Mouse (Mus musculus) midbrain, embryonic 10.5 days (tissue): ENCODE measurements around the gene Lilra5. TPM values are rescaled to one million over a fixed set of nuclear protein-coding genes. Genes with fewer than 3 reads are reported as not detected.
"Not testable (repeated sequence)": the region's sequence is repeated elsewhere in the genome, so short reads cannot be mapped to it uniquely, and the experiment has no call there.

Experiments
- DNase-seq: peaks from one replicate; pipeline ENCODE4 v3.0.0-alpha.2; 2017; ENCODE audit warnings: low spot score
- H3K27ac ChIP-seq: fragments of 300-500 bp; sonication (generic); replicated peaks from 2 replicates; pipeline ENCODE4 v1.5.1; 2016; ENCODE audit warnings: mild to moderate bottlenecking
- H3K27me3 ChIP-seq: fragments of 300-500 bp; sonication (generic); 2 replicates; pipeline ENCODE4 v1.6.1; 2016; ENCODE audit warnings: low read depth, mild to moderate bottlenecking; ENCODE audit not compliant: poor library complexity, severe bottlenecking
- H3K36me3 ChIP-seq: fragments of 300-500 bp; sonication (generic); 2 replicates; pipeline ENCODE4 v1.6.1; 2016; ENCODE audit warnings: mild to moderate bottlenecking, moderate library complexity
- H3K4me1 ChIP-seq: fragments of 300-500 bp; sonication (generic); 2 replicates; pipeline ENCODE4 v1.6.1; 2016
- H3K4me3 ChIP-seq: fragments of 300-500 bp; sonication (generic); 2 replicates; pipeline ENCODE4 v1.5.1; 2016; ENCODE audit warnings: mild to moderate bottlenecking, moderate library complexity
- H3K9me3 ChIP-seq: fragments of 300-500 bp; sonication (generic); replicated peaks from 2 replicates; pipeline ENCODE4 v1.6.1; 2016; ENCODE audit warnings: mild to moderate bottlenecking
- WGBS: fragments of 180-500 bp; shearing (Covaris S2); methylation state at CpG from one replicate; pipeline ENCODE4 v1.1.7; 2016; 5-methylcytosine and 5-hydroxymethylcytosine counted together
- polyA plus RNA-seq: library from polyadenylated mRNA; unstranded; fragments of >200 nt; fragmentation: Nextera tagmentation; extraction: Ambion mirVana; gene quantifications from 2 replicates; pipeline ENCODE4 v1.2.1, GENCODE M21; 2016

The Lilra5 gene
- polyA plus RNA-seq = not detected in 2 replicates

- no peaks in the 10 kb centered on the region for H3K4me1 ChIP-seq
- no peaks in the 10 kb centered on the region for H3K27me3 ChIP-seq
- no peak within 1 kb of the TSS for H3K27ac ChIP-seq
- H3K36me3 ChIP-seq = no peaks in the 10 kb centered on the region
- DNase-seq = no peak
- H3K9me3 ChIP-seq = no peaks in the 10 kb centered on the region
- WGBS = 81% methylated on average over 7 of the region's 7 CpGs
- H3K4me3 ChIP-seq = no peak within 1 kb of the TSS
Measured at GRCm38 (mm10) chr7:4237454-4237853, at the start of gene Lilra5. Lilra5 (plus strand) TSS chr7:4237754.

GRCm38 (mm10) chr7:4207126-4207525 is 30.4 kb upstream of the Lilra5 start:
- 83% methylated on average over 1 of the region's 1 CpGs for WGBS
- Histone ChIP-seq H3K36me3 (no peaks in the 10 kb centered on the region), H3K27ac (no peak overlapping the region), H3K4me3 (no peak overlapping the region), H3K27me3 (no peaks in the 10 kb centered on the region), H3K9me3 (no peaks in the 10 kb centered on the region; the same call in 1 of the 2 replicates), H3K4me1 (no peaks in the 10 kb centered on the region)
- DNase-seq = no peak

GRCm38 (mm10) chr7:4208626-4209025 is 28.9 kb upstream of the Lilra5 start:
- no peak overlapping the region for H3K4me3 ChIP-seq
- no peaks in the 10 kb centered on the region; the same call in 1 of the 2 replicates for H3K9me3 ChIP-seq
- H3K27me3 ChIP-seq = no peaks in the 10 kb centered on the region
- H3K27ac ChIP-seq = no peak overlapping the region
- no peaks in the 10 kb centered on the region for H3K4me1 ChIP-seq
- WGBS = 50% methylated on average over 2 of the region's 2 CpGs
- no peaks in the 10 kb centered on the region for H3K36me3 ChIP-seq
- no peak for DNase-seq

GRCm38 (mm10) chr7:4213436-4213835 is 24.1 kb upstream of the Lilra5 start:
- H3K4me3 ChIP-seq, H3K27ac ChIP-seq, H3K4me1 ChIP-seq, H3K9me3 ChIP-seq, H3K27me3 ChIP-seq, DNase-seq, H3K36me3 ChIP-seq: not testable (repeated sequence)

- H3K36me3 ChIP-seq = no peaks in the 10 kb centered on the region
- H3K27ac ChIP-seq = no peak overlapping the region
- no peak overlapping the region for H3K4me3 ChIP-seq
- 84% methylated on average over 2 of the region's 2 CpGs for WGBS
- H3K4me1 ChIP-seq = no peaks in the 10 kb centered on the region
- H3K9me3 ChIP-seq = no peaks in the 10 kb centered on the region
- DNase-seq = no peak
- no peaks in the 10 kb centered on the region for H3K27me3 ChIP-seq
Measured at GRCm38 (mm10) chr7:4215396-4215795, 22.2 kb upstream of the Lilra5 start.

- 79% methylated on average over 2 of the region's 2 CpGs for WGBS
- H3K27me3 ChIP-seq = no peaks in the 10 kb centered on the region
- DNase-seq = no peak
- H3K4me1 ChIP-seq = no peaks in the 10 kb centered on the region
- H3K36me3 ChIP-seq = no peaks in the 10 kb centered on the region
- H3K4me3 ChIP-seq = no peak overlapping the region
- no peaks in the 10 kb centered on the region for H3K9me3 ChIP-seq
- H3K27ac ChIP-seq = no peak overlapping the region
Measured at GRCm38 (mm10) chr7:4215805-4216204, 21.7 kb upstream of the Lilra5 start.

- no peaks in the 10 kb centered on the region for H3K9me3 ChIP-seq
- H3K27ac ChIP-seq = no peak overlapping the region
- H3K4me1 ChIP-seq = no peaks in the 10 kb centered on the region
- H3K36me3 ChIP-seq = no peaks in the 10 kb centered on the region
- H3K27me3 ChIP-seq = no peaks in the 10 kb centered on the region
- no peak overlapping the region for H3K4me3 ChIP-seq
- no peak for DNase-seq
Measured at GRCm38 (mm10) chr7:4235536-4235935, 2.0 kb upstream of the Lilra5 start.

- DNase-seq = no peak
- no peaks in the 10 kb centered on the region for H3K9me3 ChIP-seq
- no peaks in the 10 kb centered on the region for H3K4me1 ChIP-seq
- H3K27ac ChIP-seq = no peak overlapping the region
- no peaks in the 10 kb centered on the region for H3K36me3 ChIP-seq
- no peaks in the 10 kb centered on the region for H3K27me3 ChIP-seq
- H3K4me3 ChIP-seq = no peak overlapping the region
- 81% methylated on average over 6 of the region's 6 CpGs for WGBS
Measured at GRCm38 (mm10) chr7:4239038-4239721, 1.6 kb downstream of the Lilra5 start.

GRCm38 (mm10) chr7:4251211-4251610 is 13.7 kb downstream of the Lilra5 start:
- H3K4me1 ChIP-seq = not testable (repeated sequence)

GRCm38 (mm10) chr7:4256060-4256459 is 18.5 kb downstream of the Lilra5 start:
- H3K27me3 ChIP-seq, H3K36me3 ChIP-seq, H3K9me3 ChIP-seq, H3K27ac ChIP-seq, H3K4me1 ChIP-seq, H3K4me3 ChIP-seq, DNase-seq: not testable (repeated sequence)
- 17% methylated on average over 1 of the region's 1 CpGs for WGBS

More at GRCm38 (mm10) chr7:4251211-4251610, 13.7 kb downstream of the Lilra5 start:
- 80% methylated on average over 1 of the region's 1 CpGs for WGBS
- not testable (repeated sequence) for H3K4me3 ChIP-seq, H3K9me3 ChIP-seq, H3K36me3 ChIP-seq, H3K27me3 ChIP-seq, H3K27ac ChIP-seq, DNase-seq

GRCm38 (mm10) chr7:4260521-4260920 is 23.0 kb downstream of the Lilra5 start:
- not testable (repeated sequence) for H3K27ac ChIP-seq, H3K9me3 ChIP-seq, DNase-seq, H3K4me1 ChIP-seq, H3K27me3 ChIP-seq, H3K36me3 ChIP-seq, H3K4me3 ChIP-seq
- WGBS = 90% methylated on average over 1 of the region's 1 CpGs

- 77% methylated on average over 1 of the region's 1 CpGs for WGBS
Measured at GRCm38 (mm10) chr7:4272106-4272505, 34.6 kb downstream of the Lilra5 start.

GRCm38 (mm10) chr7:4273874-4274273 is 36.3 kb downstream of the Lilra5 start:
- H3K27me3 ChIP-seq, H3K9me3 ChIP-seq, H3K27ac ChIP-seq, H3K4me3 ChIP-seq, H3K4me1 ChIP-seq, H3K36me3 ChIP-seq, DNase-seq: not testable (repeated sequence)
- WGBS = 70% methylated on average over 2 of the region's 2 CpGs

More at GRCm38 (mm10) chr7:4272106-4272505, 34.6 kb downstream of the Lilra5 start:
- H3K27ac ChIP-seq, H3K36me3 ChIP-seq, H3K4me3 ChIP-seq, H3K27me3 ChIP-seq, H3K4me1 ChIP-seq, H3K9me3 ChIP-seq, DNase-seq: not testable (repeated sequence)

GRCm38 (mm10) chr7:4275500-4275899 is 37.9 kb downstream of the Lilra5 start:
- not testable (repeated sequence) for DNase-seq, H3K4me3 ChIP-seq, H3K4me1 ChIP-seq, H3K27ac ChIP-seq, H3K27me3 ChIP-seq, H3K36me3 ChIP-seq, H3K9me3 ChIP-seq
- 89% methylated on average over 10 of the region's 10 CpGs for WGBS
